In the genomic region with DNA sequence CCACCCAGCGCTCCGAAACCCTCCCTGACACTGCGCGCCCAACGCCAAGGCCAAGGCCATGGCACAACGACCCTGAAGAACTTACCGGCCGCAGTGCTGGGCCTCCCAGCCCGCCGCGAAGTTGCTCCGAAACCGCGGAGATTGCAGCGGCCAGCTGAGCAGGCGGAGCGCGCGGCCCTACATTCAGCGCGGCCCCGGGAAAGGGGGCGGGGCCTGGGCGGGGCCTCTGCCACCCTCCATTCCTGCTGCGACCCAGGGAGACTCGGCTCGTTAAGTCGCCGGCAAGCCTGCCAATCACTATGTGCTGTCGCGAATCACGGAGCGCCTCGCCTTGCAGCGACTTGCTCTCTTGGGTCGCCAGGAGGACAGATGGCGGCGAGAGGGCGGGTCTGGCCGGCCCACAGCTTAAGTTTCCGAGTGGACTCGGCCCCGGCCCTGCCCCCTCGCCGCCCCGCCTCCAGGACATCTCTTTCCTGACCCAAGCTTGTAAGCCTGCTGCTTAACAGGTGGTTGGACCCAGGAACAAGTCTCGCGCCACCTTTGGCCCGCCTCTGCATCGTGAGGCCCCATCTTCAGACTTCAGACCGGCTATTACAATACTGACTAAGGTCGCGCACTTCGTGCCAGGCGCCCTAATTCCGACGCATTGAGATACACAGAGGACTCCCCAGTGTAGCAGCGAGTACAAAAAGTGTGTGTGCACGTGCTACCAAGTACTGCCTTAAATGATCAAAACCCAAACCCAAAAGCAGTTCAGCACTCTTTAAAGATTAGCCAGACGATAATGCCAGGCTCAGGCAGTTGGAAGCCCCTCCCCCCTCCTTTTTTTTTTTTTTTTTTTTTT, we compare ENCODE assay signal across 8 mouse cellular contexts. TPM values are rescaled to one million over a fixed set of nuclear protein-coding genes. Genes with fewer than 3 reads are reported as not detected.
DNase-seq lines count a peak whose midpoint lies in the region; ATAC-seq and TF ChIP-seq lines count a peak whose summit lies in the region.

A gene (minus strand): TSS at position 425 of the 844 bp plus-strand sequence.

- peak within 1 kb of the TSS; percentile 92 for H3K4me2 ChIP-seq in forebrain, postnatal 0 days (ENCODE audit: low read depth)
- H3K4me2 ChIP-seq in neural tube, embryonic 14.5 days (ENCODE audit: low read depth, low read length), result peak within 1 kb of the TSS; percentile 96

- no peaks in the 10 kb centered on the region for H3K36me3 ChIP-seq in ES-Bruce4 (ENCODE audit: control insufficient read depth, insufficient read depth, low read length, poor library complexity, severe bottlenecking)
- no peaks in the 10 kb centered on the region for H3K36me3 ChIP-seq in forebrain, postnatal 0 days (ENCODE audit: insufficient read depth)
- no peaks in the 10 kb centered on the region for H3K36me3 ChIP-seq in neural tube, embryonic 14.5 days (ENCODE audit: control insufficient read depth, insufficient read depth, low read length)
- no peaks in the 10 kb centered on the region for H3K36me3 ChIP-seq in testis, adult 2 months (ENCODE audit: control insufficient read depth, insufficient read depth, low read length)

- 3% methylated on average over 60 of the region's 60 CpGs for WGBS in forebrain, postnatal 0 days
- under 1% methylated on average over 56 of the region's 60 CpGs for WGBS in neural tube, embryonic 14.5 days

- no peaks in the 10 kb centered on the region for H3K9me3 ChIP-seq in ES-Bruce4 (replicated peaks; ENCODE audit: control insufficient read depth, insufficient read depth, low read length, poor library complexity, severe bottlenecking)
- H3K9me3 ChIP-seq in forebrain, postnatal 0 days (ENCODE audit: low read length), result no peaks in the 10 kb centered on the region
- no peaks in the 10 kb centered on the region for H3K9me3 ChIP-seq in neural tube, embryonic 14.5 days (ENCODE audit: control insufficient read depth, low read length)

- DNase-seq in cerebellum, adult 11-12 months, result peak; percentile 97
- peak; percentile 95 for DNase-seq in forebrain, postnatal 0 days
- peak; percentile 94 to 95 for DNase-seq in heart, postnatal 36 days
- DNase-seq in layer of hippocampus, adult 18-20 months (ENCODE audit: low spot score in 2 of 2), result peak; percentile 93 to 98
- DNase-seq in lung, adult 18-20 months, result peak; percentile 99

- peak; percentile 99 for ATAC-seq in forebrain, postnatal 0 days
- ATAC-seq in neural tube, embryonic 14.5 days (ENCODE audit: low read depth), result peak; percentile 99

- H3K4me1 ChIP-seq in ES-Bruce4 (ENCODE audit: control insufficient read depth, insufficient read depth, low read length), result no peaks in the 10 kb centered on the region
- H3K4me1 ChIP-seq in forebrain, postnatal 0 days (ENCODE audit: insufficient read depth), result peaks cover 9% of the 10 kb centered on the region; the same call in 1 of the 2 replicates
- H3K4me1 ChIP-seq in neural tube, embryonic 14.5 days (ENCODE audit: control insufficient read depth, insufficient read depth, low read length), result no peaks in the 10 kb centered on the region
- H3K4me1 ChIP-seq in testis, adult 2 months (ENCODE audit: control insufficient read depth, insufficient read depth, low read length), result peaks cover 3% of the 10 kb centered on the region

- peak within 1 kb of the TSS; percentile 86 for H3K4me3 ChIP-seq in ES-Bruce4 (ENCODE audit: low read depth, low read length)
- H3K4me3 ChIP-seq in forebrain, postnatal 0 days (ENCODE audit: low read depth, low read length), result peak within 1 kb of the TSS; percentile 44
- peak within 1 kb of the TSS; percentile 67 for H3K4me3 ChIP-seq in neural tube, embryonic 14.5 days (ENCODE audit: low read depth, low read length)
- peak within 1 kb of the TSS; percentile 87 for H3K4me3 ChIP-seq in testis, adult 2 months (ENCODE audit: control insufficient read depth, low read depth, low read length)

- no peak for TF ChIP-seq POLR2A in ES-Bruce4 (IDR thresholded peaks at IDR 0.05; ENCODE audit: insufficient read depth, low read length)
- peak; percentile 15; the same call in 1 of the 2 replicates for TF ChIP-seq POLR2A in testis, adult 2 months (IDR thresholded peaks at IDR 0.05; ENCODE audit: control insufficient read depth, low read depth, low read length)

- H3K9ac ChIP-seq in ES-Bruce4 (ENCODE audit: low read depth, poor library complexity, severe bottlenecking), result peak within 1 kb of the TSS; percentile 56
- H3K9ac ChIP-seq in forebrain, postnatal 0 days, result peak within 1 kb of the TSS; percentile 56
- peak within 1 kb of the TSS; percentile 63 for H3K9ac ChIP-seq in neural tube, embryonic 14.5 days (replicated peaks; ENCODE audit: low read depth, low read length)

- peak within 1 kb of the TSS; percentile 69 for H3K27ac ChIP-seq in ES-Bruce4 (ENCODE audit: insufficient read depth, low read length)
- no peak within 1 kb of the TSS for H3K27ac ChIP-seq in forebrain, postnatal 0 days (ENCODE audit: low read depth, low read length)
- H3K27ac ChIP-seq in neural tube, embryonic 14.5 days (ENCODE audit: low read depth, low read length), result no peak within 1 kb of the TSS
- H3K27ac ChIP-seq in testis, adult 2 months (ENCODE audit: control insufficient read depth, insufficient read depth, low read depth, low read length), result no peak within 1 kb of the TSS

- H3K27me3 ChIP-seq in ES-Bruce4 (ENCODE audit: control insufficient read depth, insufficient read depth, low read length, poor library complexity, severe bottlenecking), result no peaks in the 10 kb centered on the region
- H3K27me3 ChIP-seq in forebrain, postnatal 0 days (ENCODE audit: insufficient read depth, low read length), result no peaks in the 10 kb centered on the region
- no peaks in the 10 kb centered on the region for H3K27me3 ChIP-seq in neural tube, embryonic 14.5 days (ENCODE audit: control insufficient read depth, insufficient read depth, low read length)
- no peaks in the 10 kb centered on the region for H3K27me3 ChIP-seq in testis, adult 2 months (ENCODE audit: control insufficient read depth, insufficient read depth, low read length)

- TF ChIP-seq EP300 in ES-Bruce4 (IDR thresholded peaks at IDR 0.05; ENCODE audit: insufficient read depth, low read depth, low read length), result no peak

- intact Hi-C loops in heart, postnatal 36 days (cut with DNase I), result no loop called here

- TF ChIP-seq CTCF in ES-Bruce4 (IDR thresholded peaks at IDR 0.05; ENCODE audit: low read depth, low read length), result no peak
- peak; percentile 47; the same call in 1 of the 2 replicates for TF ChIP-seq CTCF in forebrain, postnatal 0 days (IDR thresholded peaks at IDR 0.05; ENCODE audit: low read depth)
- no peak for TF ChIP-seq CTCF in testis, adult 2 months (IDR thresholded peaks at IDR 0.05; ENCODE audit: control insufficient read depth, insufficient read depth, insufficient replicate concordance, low read depth, low read length)

RNA-seq across cellular contexts. Expression of the gene that starts here (rescaled TPM):
- polyA plus RNA-seq in ES-Bruce4 (2011; ENCODE audit: insufficient read depth, insufficient read length, low read depth, missing spikeins), result 10.1 and 11.3 TPM in 2 replicates
- total RNA-seq in forebrain, postnatal 0 days (2014; rRNA removed), result 9.6 and 12.9 TPM in 2 replicates
- 10.3 and 16.9 TPM in 2 replicates for polyA plus RNA-seq in forebrain, postnatal 0 days (2015; fragmentation: Nextera tagmentation; extraction: Ambion mirVana)
- 10 to 100 TPM; 81.6 to 82.0 TPM for total RNA-seq in heart, postnatal 36 days (2021)
- 100 to 1,000 TPM; 145 to 182 TPM for total RNA-seq in layer of hippocampus, adult 18-20 months (2021)
- 7.4 and 9.6 TPM in 2 replicates for polyA plus RNA-seq in neural tube, embryonic 14.5 days (2014; fragmentation: Nextera tagmentation; extraction: Ambion mirVana)
- polyA plus RNA-seq in testis, adult 2 months (2012; rRNA removed), result 1.6 and 1.9 TPM in 2 replicates
